Comparison of ENCODE assay signal across 8 mouse cellular contexts in the genomic region with DNA sequence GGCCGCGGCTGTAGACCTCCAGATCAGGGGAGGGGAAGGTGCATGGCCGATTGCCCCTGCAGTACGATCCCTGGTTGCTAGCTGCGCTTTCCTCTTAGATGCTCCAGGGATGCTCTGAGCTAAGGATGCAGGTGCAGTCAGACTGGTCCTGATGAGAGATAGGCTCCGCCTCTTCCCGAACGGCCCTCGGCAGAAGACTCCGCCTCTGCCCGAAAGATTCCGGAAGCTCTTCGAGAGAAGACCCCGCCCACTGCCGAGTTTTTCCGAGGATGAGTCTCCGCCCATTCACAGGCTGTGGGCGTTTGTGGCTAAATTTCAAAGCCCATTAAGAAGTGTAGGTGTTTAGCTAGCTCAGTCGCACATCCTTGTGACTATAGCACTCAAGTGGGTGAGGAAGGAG. TPM values are rescaled to one million over a fixed set of nuclear protein-coding genes. Genes with fewer than 3 reads are reported as not detected.
DNase-seq lines count a peak whose midpoint lies in the region; ATAC-seq and TF ChIP-seq lines count a peak whose summit lies in the region.
"Not testable (repeated sequence)": the region's sequence is repeated elsewhere in the genome, so short reads cannot be mapped to it uniquely, and the experiment has no call there.

No protein-coding gene starts in this region.

- peak overlapping the region; percentile 37 for H3K4me3 ChIP-seq in forebrain, embryonic 16.5 days (replicated peaks; ENCODE audit: low read length)
- H3K4me3 ChIP-seq in liver, embryonic 14.5 days (ENCODE audit: insufficient read depth in 1 of 2, low read depth in 2 of 2, low read length in 2 of 2); stomach, embryonic 14.5 days (ENCODE audit: low read depth, low read length): not testable (repeated sequence)

- H3K9me3 ChIP-seq in forebrain, embryonic 16.5 days (ENCODE audit: control insufficient read depth, low read length); liver, embryonic 14.5 days (ENCODE audit: control insufficient read depth, low read length); stomach, embryonic 14.5 days (ENCODE audit: control insufficient read depth, low read depth, low read length): not testable (repeated sequence)

- intact Hi-C loops in heart, postnatal 14 days (cut with DNase I) = not testable (repeated sequence)

- H3K4me1 ChIP-seq in forebrain, embryonic 16.5 days (replicated peaks; ENCODE audit: control insufficient read depth, insufficient read depth, low read length); liver, embryonic 14.5 days (replicated peaks; ENCODE audit: control insufficient read depth in 2 of 2, insufficient read depth in 2 of 2, low read length in 1 of 2); stomach, embryonic 14.5 days (ENCODE audit: control insufficient read depth, insufficient read depth, low read length): not testable (repeated sequence)

- not testable (repeated sequence) for H3K9ac ChIP-seq in forebrain, embryonic 16.5 days (replicated peaks; ENCODE audit: low read depth, low read length); liver, embryonic 14.5 days (replicated peaks); stomach, embryonic 14.5 days (replicated peaks; ENCODE audit: low read depth, low read length)

- H3K4me2 ChIP-seq in forebrain, embryonic 16.5 days (ENCODE audit: low read length) = peak overlapping the region; percentile 38; the same call in 1 of the 2 replicates
- H3K4me2 ChIP-seq in liver, embryonic 14.5 days (ENCODE audit: low read depth); stomach, embryonic 14.5 days (replicated peaks; ENCODE audit: low read depth, low read length): not testable (repeated sequence)

- not testable (repeated sequence) for H3K36me3 ChIP-seq in forebrain, embryonic 16.5 days (ENCODE audit: control insufficient read depth, insufficient read depth); liver, embryonic 14.5 days (replicated peaks; ENCODE audit: control insufficient read depth, insufficient read depth, low read depth); stomach, embryonic 14.5 days (ENCODE audit: control insufficient read depth, insufficient read depth, low read length)

- not testable (repeated sequence) for TF ChIP-seq EP300 in liver, embryonic 14.5 days (IDR thresholded peaks at IDR 0.05; ENCODE audit: low read depth)

- 0% methylated on average over 18 of the region's 19 CpGs for WGBS in forebrain, embryonic 16.5 days
- WGBS in liver, embryonic 14.5 days (ENCODE audit: insufficient replicate concordance) = 1% methylated on average over 17 of the region's 19 CpGs
- WGBS in stomach, embryonic 14.5 days = under 1% methylated on average over 17 of the region's 19 CpGs

- ATAC-seq in forebrain, embryonic 16.5 days = peak; percentile 82
- peak; percentile 62 for ATAC-seq in liver, embryonic 14.5 days (ENCODE audit: insufficient read depth)
- ATAC-seq in stomach, embryonic 14.5 days (ENCODE audit: insufficient number of reproducible peaks, insufficient read depth, low FRiP score, low read depth) = peak; percentile 53

- peak; percentile 85 for DNase-seq in ES-CJ7 (ENCODE audit: low read depth, low spot score)
- DNase-seq in cerebellum, adult 11-12 months = peak; percentile 97
- DNase-seq in heart, postnatal 14 days = peak; percentile 81 to 87
- peak; percentile 86 to 92 for DNase-seq in kidney, postnatal 4 days
- DNase-seq in liver, embryonic 14.5 days (ENCODE audit: low read depth in 3 of 3, low spot score in 3 of 3) = peak; percentile 61 to 65 (median 62)
- peak; percentile 61 for DNase-seq in neural tube, embryonic 10.5 days (ENCODE audit: extremely low spot score, low spot score)

- not testable (repeated sequence) for TF ChIP-seq CTCF in liver, embryonic 14.5 days (IDR thresholded peaks at IDR 0.05; ENCODE audit: low read depth)

- not testable (repeated sequence) for H3K27ac ChIP-seq in forebrain, embryonic 16.5 days (ENCODE audit: low read length); liver, embryonic 14.5 days; stomach, embryonic 14.5 days (ENCODE audit: low read length)

- H3K27me3 ChIP-seq in forebrain, embryonic 16.5 days (replicated peaks; ENCODE audit: control insufficient read depth, insufficient read depth, low read length); liver, embryonic 14.5 days (ENCODE audit: control insufficient read depth, insufficient read depth, low read length); stomach, embryonic 14.5 days (ENCODE audit: control insufficient read depth, insufficient read depth, low read length): not testable (repeated sequence)

RNA-seq across cellular contexts. Expression of a gene that starts 2.6 kb away (rescaled TPM):
- 231 and 248 TPM in 2 replicates for polyA plus RNA-seq in forebrain, embryonic 16.5 days (2015; fragmentation: Nextera tagmentation; extraction: Ambion mirVana)
- total RNA-seq in heart, postnatal 14 days (2021) = 1 to 10 TPM; 4.3 to 5.0 TPM
- 0.35 and 0.55 TPM in 2 replicates for polyA plus RNA-seq in liver, embryonic 14.5 days (2012; rRNA removed)
- polyA plus RNA-seq in liver, embryonic 14.5 days (2014; fragmentation: Nextera tagmentation; extraction: Ambion mirVana) = 0.47 and 0.57 TPM in 2 replicates
- polyA plus RNA-seq in stomach, embryonic 14.5 days (2014; fragmentation: Nextera tagmentation; extraction: Ambion mirVana) = 27.7 and 29.3 TPM in 2 replicates

RNA-seq across cellular contexts. Expression of a gene that starts 55.8 kb away (rescaled TPM):
- 43.2 and 52.6 TPM in 2 replicates for polyA plus RNA-seq in forebrain, embryonic 16.5 days (2015; fragmentation: Nextera tagmentation; extraction: Ambion mirVana)
- total RNA-seq in heart, postnatal 14 days (2021) = 10 to 100 TPM; 59.5 to 73.4 TPM
- 15.8 and 20.3 TPM in 2 replicates for polyA plus RNA-seq in liver, embryonic 14.5 days (2012; rRNA removed)
- 30.6 and 31.6 TPM in 2 replicates for polyA plus RNA-seq in liver, embryonic 14.5 days (2014; fragmentation: Nextera tagmentation; extraction: Ambion mirVana)
- polyA plus RNA-seq in stomach, embryonic 14.5 days (2014; fragmentation: Nextera tagmentation; extraction: Ambion mirVana) = 63.4 and 73.9 TPM in 2 replicates

Comparison
In these comparisons a context has a peak if more than half of its experiments do, and no peak if none do; other contexts are left out.
1. RNA of a gene that starts 2.6 kb away (polyA plus RNA-seq): 231 to 248 TPM in forebrain, embryonic 16.5 days and 27.7 to 29.3 TPM in stomach, embryonic 14.5 days; 0.35 to 0.57 TPM in liver, embryonic 14.5 days; every median in the first group is over 10 times any median in the second.
2. Peak in every context shown above with its lines, with median percentiles within 50 percentile points of each other: DNase-seq and ATAC-seq.